Mouse (Mus musculus) splenic B cell, adult 2 months (primary cell): Measurements from ENCODE around the gene Ptgfr.

Experiments
- DNase-seq: peaks from one replicate; pipeline ENCODE4 v3.0.0-alpha.2; 2011; ENCODE audit warnings: low read depth, low spot score
- H3K27me3 ChIP-seq: 2 replicates; pipeline ENCODE4 v1.6.1; 2012; ENCODE audit warnings: mild to moderate bottlenecking, low read length, moderate library complexity, mixed read lengths; ENCODE audit not compliant: control insufficient read depth, poor library complexity, insufficient read depth, severe bottlenecking
- H3K36me3 ChIP-seq: 2 replicates; pipeline ENCODE4 v1.6.1; 2012; ENCODE audit warnings: mild to moderate bottlenecking, low read length, moderate library complexity, mixed read lengths; ENCODE audit not compliant: control insufficient read depth, poor library complexity, insufficient read depth, severe bottlenecking

The Ptgfr gene

DNA sequence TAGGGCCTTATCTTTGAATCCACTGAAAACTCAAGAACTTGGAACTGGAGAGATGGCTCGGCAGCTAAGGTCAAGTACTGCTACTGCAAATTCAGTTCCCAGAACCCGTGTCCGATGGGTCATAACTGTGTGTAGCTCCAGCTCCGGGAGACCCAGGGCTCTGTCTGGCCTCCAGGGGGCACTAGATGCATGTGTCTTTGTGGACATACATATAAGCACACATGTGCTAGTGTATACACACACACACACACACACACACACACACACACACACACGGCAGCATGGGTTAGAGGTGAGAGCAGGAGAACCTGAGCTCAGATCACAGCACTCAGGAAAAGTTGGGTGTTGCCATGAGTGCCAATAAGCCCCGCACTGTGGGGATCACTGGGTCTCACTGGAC lies 19.2 kb downstream of the Ptgfr start:
- Histone ChIP-seq H3K27me3 (no peaks in the 10 kb centered on the region), H3K36me3 (no peaks in the 10 kb centered on the region)
- DNase-seq: no peak

- no peak for DNase-seq
- Histone ChIP-seq H3K36me3 (no peaks in the 10 kb centered on the region), H3K27me3 (no peaks in the 10 kb centered on the region)
Observed at GRCm38 (mm10) chr3:151808613-151809012, 28.8 kb downstream of the Ptgfr start.

- Histone ChIP-seq H3K36me3 (no peaks in the 10 kb centered on the region), H3K27me3 (no peaks in the 10 kb centered on the region)
- no peak for DNase-seq
Observed at GRCm38 (mm10) chr3:151788622-151789021, 48.8 kb downstream of the Ptgfr start.

DNA sequence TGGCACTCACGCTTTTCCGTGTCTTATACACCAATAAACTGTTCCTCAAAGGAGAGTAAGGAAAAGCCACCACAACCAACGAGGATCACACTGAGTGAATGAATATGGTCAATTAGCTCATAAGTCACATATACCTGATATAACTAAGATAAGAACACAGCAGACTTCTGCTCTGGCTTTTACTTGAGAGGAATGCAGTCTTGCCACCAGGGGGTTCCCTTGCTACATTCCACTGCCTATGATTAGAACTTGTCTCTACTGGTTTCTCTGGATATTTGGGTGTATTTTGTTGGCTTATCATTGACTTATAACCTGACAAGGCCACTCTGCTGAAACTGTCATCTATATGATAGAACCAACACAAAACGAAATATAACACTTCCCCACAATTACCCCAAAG lies 62.3 kb downstream of the Ptgfr start:
- no peak for DNase-seq
- Histone ChIP-seq H3K36me3 (no peaks in the 10 kb centered on the region), H3K27me3 (no peaks in the 10 kb centered on the region)

DNA sequence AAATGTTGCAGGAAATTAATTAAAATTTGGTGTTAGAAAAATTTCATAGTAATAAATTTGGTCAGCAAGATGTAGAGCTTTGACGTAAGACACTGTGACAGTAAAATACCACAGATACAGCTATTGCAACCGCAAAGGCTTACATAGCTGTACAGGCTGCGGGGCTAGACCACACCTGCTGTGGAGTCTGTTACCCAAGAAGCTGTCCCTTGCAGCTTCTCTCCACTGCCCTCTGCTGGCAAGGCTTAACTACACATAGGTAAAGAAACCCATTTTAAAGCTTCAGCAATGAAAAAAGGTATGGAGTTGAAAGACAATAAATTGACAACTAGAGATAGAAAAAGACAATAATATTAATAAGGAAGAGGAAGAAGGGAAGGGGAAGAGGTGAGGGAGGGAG lies 66.4 kb downstream of the Ptgfr start:
- DNase-seq: peak; percentile 4
- no peaks in the 10 kb centered on the region for H3K27me3 ChIP-seq
- H3K36me3 ChIP-seq: no peaks in the 10 kb centered on the region

- no peak for DNase-seq
- no peaks in the 10 kb centered on the region; the same call in 1 of the 2 replicates for H3K27me3 ChIP-seq
Observed at GRCm38 (mm10) chr3:151749737-151750136, 87.7 kb downstream of the Ptgfr start, which contains the start of gene Ifi44. Gene Ifi44, minus strand, starts transcription at chr3:151749960.

GRCm38 (mm10) chr3:151748514-151748913 lies 88.9 kb downstream of the Ptgfr start:
- H3K27me3 ChIP-seq: no peaks in the 10 kb centered on the region; the same call in 1 of the 2 replicates
- DNase-seq: no peak
- no peaks in the 10 kb centered on the region for H3K36me3 ChIP-seq

More at GRCm38 (mm10) chr3:151749737-151750136, 87.7 kb downstream of the Ptgfr start, which contains the start of gene Ifi44:
- H3K36me3 ChIP-seq: no peaks in the 10 kb centered on the region
